Mouse (Mus musculus) spleen, postnatal 14 days (tissue): ENCODE measurements around the gene C1rb.
"Not testable (repeated sequence)": the region's sequence is repeated elsewhere in the genome, so short reads cannot be mapped to it uniquely, and the experiment has no call there.

ENCODE experiments used
- DNase-seq, 2 experiments: peaks; one replicate each; pipeline ENCODE4 v3.0.0; 2021 to 2022; ENCODE audit warnings: low spot score in 2 of 2

The C1rb gene

DNA sequence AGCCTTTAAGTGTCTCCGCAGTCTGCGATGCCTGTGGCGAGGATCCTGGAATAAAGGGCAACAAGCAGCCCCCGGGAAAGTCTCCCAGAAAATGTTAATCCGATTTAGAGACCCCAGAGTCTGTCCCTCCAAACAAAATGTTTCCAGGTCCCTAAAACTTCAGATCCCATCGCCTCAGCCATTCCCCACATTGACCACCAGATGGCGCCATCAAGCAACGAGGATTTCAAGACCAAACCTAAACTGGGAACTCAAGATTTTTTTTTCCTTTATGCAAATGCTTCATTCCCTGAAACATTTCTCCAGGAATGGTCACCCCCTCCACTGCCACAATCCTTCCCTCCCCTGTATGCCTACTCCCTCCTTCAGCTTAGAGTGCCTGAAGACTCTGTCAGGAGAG is at the start of gene C1rb:
Gene C1rb, plus strand, starts transcription at position 269 of the 400 bp plus-strand sequence.
- peak in 1 of 2 experiments; percentile 47 for DNase-seq

DNA sequence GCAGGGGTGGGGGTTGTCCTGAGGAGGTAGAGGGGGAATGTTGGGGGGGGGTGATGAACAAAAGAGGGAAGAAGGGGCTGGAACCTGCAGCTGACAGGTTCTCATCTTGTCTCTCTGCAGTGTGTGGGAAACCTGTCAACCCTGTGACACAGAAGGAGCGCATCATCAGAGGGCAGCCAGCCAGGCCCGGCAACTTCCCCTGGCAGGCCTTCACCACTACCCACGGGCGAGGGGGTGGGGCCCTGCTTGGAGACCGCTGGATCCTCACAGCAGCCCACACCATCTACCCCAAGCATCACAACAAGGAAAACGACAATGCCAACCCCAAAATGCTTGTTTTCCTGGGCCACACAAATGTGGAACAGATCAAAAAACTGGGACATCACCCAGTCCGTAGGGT is 48.0 kb upstream of the C1rb start:
- not testable (repeated sequence) for DNase-seq

DNA sequence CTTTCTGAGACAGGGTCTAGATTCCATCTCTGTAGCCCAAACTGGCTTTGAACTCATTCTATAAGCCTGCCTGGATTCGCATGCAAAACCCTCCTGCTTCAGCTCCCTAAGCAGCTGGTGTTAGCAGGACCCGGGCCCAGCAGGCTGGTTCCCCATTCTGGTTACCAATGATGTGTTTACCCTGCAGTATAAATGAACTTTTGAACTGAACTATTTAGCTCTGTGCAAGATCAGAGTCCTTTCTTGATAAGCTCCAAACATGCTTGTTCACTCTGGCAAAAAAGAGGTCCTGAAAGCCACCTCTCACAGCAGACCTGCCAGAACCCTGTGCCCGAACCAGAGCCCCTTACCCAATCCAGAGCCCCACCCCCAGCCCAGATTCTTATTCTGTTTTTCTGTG is 42.2 kb upstream of the C1rb start:
- no peak for DNase-seq

DNA sequence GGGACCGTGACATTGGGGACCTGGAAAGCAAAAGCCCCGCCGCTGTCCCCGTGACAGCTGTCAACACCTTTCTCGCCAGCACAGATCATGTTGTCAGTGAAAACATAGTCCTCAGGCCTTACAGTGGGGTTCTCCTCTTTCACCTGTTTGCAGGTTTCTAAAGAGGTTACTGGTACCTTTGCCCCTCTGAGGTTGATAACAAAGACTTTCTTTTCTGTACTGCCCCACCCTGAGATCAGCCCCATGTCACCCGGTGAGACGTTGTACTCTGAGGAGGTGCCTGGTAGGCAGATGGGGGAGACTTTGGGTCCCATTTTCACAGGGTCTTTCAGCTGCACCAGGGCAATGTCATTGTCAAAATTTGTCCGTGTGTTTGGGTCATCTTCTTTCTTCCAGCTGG is 39.0 kb upstream of the C1rb start:
- DNase-seq, result no peak

DNA sequence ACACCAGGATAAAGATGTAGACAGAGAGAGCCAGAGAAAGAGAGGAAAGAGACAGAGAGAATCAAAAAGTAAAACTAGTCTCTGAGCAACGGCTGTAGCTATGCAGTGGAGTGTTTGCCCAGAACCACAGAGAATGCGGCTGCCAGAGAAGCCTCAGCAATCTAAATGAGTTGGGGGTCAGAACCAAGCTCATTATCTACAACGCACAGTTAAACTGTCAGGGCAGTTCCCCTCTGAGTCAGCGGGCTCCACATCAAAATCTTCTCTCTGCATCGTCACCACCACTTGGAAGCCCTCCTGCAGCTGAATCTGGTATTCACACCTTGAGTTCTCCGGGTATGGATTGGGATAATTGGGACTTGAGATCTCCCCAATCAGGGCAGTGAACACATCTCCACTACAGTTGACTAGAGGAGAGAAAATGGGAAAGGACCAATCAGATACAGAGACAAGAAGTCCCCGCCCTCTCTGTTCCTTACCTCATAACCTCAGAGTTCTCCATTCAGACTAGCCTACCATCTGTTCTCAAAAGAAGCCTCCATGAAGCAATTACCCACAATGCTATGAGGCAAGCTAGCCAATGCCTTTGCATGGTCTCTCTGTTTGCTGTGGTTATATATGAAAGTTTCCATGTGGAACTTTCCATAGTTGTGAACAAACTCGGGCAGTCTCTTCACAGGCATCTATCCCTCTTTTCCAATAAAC is 33.8 kb upstream of the C1rb start:
- not testable (repeated sequence) for DNase-seq

DNA sequence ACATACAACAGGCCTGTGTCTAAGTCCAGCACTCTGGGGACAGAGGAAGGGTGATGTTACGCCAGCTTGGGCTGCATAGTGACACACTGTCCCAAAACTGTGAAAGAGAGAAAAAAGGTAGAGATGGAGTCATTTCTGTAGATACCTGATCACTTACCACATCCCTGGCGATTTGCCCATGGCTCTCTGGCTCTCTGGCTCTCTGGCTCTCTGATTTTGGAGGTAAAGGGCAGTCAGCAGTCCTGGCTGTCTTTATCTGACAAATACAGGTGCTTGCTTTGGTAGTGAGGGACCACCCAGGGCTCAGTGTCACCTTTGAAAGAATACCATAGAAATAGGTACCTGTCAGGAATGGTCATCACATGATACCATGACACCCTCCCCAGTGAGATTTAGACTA is 28.9 kb upstream of the C1rb start:
- DNase-seq, result not testable (repeated sequence)

DNA sequence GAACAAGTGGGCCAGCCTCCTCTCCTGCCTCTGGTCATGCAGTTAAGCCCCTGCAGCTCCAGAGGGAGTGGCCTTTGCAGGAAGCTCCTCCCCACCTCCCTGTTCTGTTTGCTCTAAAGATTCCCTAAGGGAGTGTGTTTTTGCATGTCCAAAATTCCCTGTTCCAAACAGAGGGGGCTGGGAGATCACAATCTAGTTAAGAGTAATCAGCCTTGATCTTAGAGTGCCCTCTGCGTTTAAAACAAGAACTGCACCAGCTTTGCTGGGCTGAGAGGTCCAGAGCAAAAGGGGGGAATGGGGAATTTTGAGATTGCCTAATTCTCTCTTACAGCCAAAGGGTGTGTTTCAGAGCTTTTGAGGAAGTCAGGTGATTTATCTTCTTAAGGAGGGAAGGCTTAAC is 27.8 kb upstream of the C1rb start, which contains the start of gene C1s1:
Gene C1s1, minus strand, starts transcription at position 76 of the 400 bp plus-strand sequence.
- peak in 1 of 2 experiments; percentile 2 for DNase-seq

DNA sequence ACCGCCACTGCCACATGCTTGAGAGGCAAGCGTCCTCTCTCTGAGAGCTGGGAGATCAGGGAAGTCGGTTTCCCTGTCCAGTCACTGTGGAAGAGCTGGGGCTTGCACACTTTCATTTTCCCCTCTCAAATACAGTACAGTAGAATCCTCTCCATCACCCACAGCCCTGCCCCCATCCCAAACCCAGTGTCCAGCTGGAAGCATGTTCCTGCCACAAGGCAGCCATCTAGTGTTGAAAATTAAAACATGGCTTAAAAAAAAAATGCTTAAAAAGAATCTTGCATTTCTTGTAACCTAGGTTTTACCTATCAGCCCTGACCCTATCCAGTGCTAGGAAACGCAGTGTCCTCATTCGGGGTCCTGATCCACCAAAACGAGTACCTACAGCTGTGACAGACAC is 25.6 kb upstream of the C1rb start:
- DNase-seq, result no peak

DNA sequence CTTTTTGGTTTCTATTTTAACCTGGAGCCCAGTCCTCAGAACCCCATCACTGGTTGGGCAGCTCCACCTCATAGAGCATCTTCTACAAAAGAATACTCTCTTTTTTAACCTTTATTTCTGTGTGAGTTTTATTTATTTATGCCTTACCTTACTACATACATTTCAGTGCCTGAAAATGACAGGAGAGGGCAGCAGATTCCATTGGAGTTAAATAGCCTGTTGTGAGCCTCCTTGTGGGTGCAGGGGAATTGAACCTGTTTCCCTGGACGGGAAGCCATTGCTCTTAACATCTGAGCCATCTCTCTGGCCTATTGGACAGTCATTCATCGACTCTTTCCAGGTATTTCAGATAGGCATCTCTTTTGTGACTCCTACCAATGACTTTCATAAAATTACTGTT is 24.7 kb upstream of the C1rb start:
- DNase-seq, result no peak

DNA sequence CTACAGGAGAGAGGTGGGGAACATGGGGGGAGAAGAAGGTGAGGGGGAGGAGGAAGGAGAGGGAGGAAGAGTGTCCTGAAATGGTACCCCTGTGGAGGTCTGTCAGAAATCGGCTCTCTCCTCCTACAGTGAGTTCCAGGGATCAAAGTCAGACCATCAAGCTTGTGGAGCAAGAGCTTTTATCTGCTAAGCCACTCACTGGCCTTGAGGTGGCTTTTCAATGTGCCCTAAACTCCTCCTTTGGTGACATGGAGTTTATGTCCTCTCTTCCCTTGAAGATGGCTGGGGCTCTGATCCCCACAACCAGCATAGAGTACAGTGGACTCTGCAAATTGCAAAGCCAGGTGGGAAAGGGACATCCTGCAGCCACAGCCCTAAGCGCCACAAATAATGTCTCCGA is 22.1 kb upstream of the C1rb start:
- not testable (repeated sequence) for DNase-seq

DNA sequence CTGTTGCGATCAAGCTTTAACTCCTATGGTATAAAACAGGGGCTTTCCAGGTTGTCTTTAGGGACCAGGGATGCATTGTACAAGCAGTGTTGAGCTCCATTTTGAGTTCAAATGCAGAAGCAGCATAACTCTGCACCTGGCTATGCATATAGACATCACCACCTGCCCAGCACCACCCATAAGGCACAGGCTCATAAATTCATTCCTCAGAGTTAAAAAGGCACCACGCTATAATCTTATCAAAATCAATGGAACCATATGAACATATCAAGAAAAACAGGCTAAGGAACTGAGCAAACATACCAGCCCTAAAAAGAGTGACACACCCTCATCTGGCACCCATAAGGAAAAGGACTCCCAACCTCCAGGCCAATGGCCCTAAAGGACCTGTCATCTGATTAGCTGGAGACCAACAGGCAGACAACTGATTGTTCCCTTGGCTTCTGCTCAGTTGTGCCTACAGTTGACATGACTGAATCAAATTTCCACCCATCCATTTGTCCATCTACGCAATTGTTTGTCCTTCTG is 21.0 kb upstream of the C1rb start:
- no peak for DNase-seq

DNA sequence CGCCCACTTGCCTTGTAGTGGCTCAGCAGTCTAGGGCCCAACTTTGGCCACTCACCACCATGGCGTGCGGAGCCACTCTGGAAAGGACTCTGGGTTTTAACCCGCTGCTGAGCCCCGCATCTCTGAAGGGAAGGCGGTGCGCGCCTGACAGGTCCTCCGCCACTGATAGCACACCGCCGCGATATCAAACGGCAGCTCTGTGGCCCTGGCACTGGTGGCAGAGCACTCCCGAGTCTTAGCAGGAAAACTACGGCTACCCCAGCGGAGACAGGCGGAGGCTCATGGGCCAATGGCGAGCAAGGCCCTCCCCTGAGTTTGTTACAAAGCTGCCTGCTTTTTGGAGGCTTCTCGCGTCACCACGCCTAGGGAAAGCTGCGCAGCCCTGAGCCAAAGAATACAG is 17.3 kb upstream of the C1rb start:
- no peak for DNase-seq

DNA sequence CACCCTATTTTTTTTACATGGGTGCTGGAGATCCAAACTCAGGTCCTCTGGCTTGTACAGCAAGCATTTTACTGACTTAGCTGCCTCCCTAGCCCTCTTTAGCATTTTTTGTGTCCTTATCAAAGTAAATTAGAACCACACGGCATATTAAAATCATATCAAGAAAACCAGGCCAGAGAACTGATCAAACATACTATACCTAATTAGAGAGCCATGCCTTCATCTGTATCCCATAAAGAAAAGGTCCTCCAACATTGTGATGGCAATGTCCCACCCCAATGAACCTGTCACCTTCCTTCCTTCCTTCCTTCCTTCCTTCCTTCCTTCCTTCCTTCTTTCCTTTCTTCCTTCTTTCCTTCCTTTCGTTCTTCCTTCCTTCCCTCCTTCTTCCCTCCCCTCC is 14.1 kb upstream of the C1rb start:
- not testable (repeated sequence) for DNase-seq

DNA sequence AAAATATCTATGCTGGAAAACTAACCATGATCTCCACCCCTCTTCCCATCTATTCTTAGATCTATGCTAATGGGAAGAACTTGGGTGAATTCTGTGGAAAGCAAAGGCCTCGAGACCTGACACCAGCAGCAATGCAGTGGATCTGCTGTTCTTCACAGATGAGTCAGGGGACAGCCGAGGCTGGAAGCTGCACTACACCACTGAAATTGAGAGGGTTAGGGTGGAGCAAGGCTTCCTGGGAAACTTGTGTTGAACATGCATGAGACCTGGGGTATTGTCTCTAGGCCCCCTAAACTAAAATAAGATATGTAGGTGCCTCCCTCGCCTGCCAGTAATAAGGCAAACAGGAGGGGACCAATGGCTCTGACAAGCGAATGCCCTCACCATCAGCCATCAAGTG is 8.9 kb upstream of the C1rb start:
- not testable (repeated sequence) for DNase-seq

DNA sequence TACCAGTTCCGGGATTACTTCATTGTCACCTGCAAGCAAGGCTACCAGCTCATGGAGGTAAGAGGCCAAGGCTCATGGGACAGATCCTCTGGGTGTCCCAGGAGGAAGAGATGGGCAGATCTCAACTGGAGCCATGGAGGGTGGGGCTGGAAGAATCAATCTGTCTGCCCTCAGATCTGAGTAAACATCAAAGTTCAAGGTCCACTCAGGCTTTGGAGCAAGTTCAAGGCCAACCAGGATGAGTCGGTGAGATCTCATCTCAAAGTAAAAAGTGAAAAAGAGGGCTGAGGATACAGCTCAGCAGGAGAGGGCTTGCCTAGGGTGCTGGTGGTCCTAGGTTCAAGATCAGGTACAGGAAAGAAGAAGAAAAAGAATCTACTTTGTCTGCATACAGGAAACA is 8.5 kb upstream of the C1rb start:
- DNase-seq, result not testable (repeated sequence)

DNA sequence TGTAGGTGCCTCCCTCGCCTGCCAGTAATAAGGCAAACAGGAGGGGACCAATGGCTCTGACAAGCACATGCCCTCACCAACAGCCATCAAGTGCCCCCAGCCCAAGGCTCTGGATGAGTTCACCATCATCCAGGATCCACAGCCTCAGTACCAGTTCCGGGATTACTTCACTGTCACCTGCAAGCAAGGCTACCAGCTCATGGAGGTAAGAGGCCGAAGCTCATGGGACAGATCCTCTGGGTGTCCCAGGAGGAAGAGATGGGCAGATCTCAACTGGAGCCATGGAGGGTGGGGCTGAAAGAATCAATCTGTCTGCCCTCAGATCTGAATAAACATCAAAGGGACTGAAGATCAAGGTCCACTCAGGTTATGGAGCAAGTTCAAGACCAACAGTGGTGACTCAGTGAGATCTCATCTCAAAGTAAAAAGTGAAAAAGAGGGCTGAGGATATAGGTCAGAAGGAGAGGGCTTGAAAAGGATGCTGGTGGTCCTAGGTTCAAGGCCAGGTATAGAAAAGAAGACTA is 5.1 kb downstream of the C1rb start:
- DNase-seq, result not testable (repeated sequence)

DNA sequence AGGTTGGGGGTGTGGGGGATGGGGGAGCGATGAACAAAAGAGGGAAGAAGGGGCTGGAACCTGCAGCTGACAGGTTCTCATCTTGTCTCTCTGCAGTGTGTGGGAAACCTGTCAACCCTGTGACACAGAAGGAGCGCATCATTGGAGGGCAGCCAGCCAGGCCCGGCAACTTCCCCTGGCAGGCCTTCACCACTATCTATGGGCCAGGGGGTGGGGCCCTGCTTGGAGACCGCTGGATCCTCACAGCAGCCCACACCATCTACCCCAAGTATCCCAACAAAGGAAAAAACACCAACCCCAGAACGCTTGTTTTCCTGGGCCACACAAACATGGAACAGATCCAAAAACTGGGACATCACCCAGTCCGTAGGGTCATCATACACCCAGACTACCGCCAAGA is 10.1 kb downstream of the C1rb start:
- DNase-seq, result not testable (repeated sequence)

DNA sequence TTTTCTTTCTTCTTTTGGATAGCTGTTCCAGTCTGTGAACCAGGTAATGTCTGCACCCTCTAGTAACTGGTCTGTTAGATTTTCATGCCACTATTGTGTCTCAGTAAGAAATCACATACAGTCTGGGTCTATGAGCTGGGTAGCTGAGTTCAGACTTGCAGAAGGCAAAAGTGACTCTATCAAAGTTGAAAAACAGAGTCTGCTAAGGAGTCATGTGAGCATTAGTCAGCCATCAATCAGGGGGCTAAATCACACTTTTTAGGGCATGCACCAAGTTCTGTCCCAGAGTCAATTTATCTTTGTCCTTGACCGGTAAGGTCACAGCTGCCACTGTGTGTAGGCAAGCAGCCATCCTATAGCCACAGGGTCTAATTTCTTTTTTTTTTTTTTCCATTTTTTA is 12.1 kb downstream of the C1rb start:
- DNase-seq, result no peak

DNA sequence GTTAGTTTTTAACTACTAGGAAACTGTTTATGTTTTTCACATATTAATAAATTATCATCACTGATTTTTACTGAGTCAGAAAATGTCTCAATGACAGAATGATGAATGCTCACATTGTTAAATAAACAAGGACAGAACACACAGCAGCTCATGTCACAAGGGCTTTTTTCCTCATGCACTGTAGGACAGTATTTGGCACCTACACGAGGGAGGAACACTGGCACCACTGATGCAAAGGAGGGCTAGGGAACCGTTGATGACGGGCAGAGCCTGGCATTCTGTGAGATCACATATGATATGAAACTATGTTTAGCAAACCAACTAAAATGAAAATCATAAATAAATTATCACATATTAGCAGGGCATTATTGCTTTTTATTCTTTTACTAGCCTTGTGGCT is 14.8 kb downstream of the C1rb start:
- no peak for DNase-seq

DNA sequence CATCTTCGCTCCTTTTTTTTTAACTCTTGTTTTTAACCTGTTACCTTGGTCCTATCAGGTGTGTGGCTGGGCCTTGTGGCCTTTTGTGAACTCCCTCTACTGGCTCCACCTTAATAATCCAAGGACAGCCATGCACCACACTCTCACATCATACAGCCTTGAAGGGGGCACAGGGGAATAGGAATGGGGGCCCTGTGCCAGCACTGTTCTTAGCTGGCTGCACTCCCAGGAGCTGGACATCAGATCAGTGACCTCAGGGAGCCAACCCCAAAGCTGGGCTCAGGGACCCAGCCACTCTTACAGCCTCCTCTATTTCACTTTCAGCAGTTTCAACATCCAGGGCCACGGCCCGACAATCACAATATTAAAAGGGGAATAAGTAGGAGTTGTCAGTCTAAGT is 15.7 kb downstream of the C1rb start:
- no peak for DNase-seq

DNA sequence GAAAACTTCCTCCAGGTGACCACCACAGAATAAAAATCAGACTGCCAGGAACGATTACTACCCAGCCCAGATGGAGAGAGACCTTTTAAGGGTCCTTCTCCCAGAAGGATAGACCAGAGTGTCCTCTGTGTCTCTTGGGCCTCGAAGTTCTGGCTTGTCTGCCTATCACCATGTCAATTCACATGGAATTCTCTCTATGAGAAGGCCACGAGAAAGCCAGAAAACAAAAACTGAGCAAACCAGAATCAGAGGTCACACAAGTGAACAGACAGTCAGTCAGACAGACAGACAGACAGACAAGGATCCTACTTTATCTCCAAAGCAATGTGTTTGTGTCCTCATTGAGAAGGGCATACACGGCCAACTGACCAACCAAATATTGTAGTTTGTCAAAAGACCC is 16.2 kb downstream of the C1rb start:
- no peak for DNase-seq

DNA sequence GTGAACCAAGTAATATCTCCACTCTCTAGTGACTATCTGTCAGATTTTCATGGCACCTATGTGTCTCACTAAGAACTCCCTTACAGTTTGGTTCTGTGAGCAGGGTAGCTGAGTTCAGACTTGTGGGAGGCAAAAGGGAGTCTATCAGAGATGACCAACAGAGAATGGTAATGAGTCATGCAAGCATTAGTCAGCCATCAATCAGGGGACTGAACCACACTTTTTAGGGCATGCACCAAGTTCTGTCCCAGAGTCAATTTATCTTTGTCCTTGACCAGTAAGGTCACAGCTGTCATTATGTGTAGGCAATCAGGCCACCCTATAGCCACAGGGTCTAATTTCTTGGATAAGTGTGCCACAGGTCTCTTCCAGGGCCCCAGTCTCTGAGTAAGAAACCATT is 18.7 kb downstream of the C1rb start:
- no peak for DNase-seq

DNA sequence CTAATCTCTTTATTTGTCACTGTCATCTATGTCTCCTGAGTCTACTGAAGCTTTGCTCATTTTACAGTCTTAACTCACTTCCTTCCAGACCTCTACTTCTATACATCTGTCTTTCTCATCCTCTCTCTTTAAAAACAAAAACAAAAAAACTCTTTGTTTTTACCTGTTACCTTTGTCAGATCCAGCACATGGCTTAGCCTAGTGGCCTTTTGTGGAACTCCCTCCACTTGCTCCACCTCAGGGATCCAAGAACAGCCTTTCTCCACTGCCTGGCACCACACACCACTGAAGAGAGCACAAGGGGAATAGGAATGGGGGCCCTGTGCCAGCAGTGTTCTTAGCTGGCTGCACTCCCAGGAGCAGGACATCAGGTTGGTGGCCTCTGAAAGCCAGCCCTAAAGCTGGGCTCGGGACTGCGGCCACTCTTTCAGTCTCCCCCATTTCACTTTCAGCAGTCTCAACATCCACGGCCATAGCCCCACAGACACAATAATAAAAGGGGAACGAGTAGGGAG is 22.1 kb downstream of the C1rb start:
- no peak for DNase-seq
